Mouse (Mus musculus): ENCODE measurements around the gene Gtpbp1.

Gtpbp1 gene

GRCm38 (mm10) chr15:79694512-79694911 lies 3.9 kb downstream of the Gtpbp1 start:
- TF ChIP-seq GATA4 (IDR thresholded peaks at IDR 0.05; ENCODE audit: insufficient replicate concordance, low read length) = no peak

GRCm38 (mm10) chr15:79695516-79695915 lies 4.9 kb downstream of the Gtpbp1 start:
- no peak for TF ChIP-seq GATA4 (IDR thresholded peaks at IDR 0.05; ENCODE audit: insufficient replicate concordance, low read length)

- no peak for TF ChIP-seq GATA4 (IDR thresholded peaks at IDR 0.05; ENCODE audit: insufficient replicate concordance, low read length)
These were observed 5.9 kb downstream of the Gtpbp1 start for GRCm38 (mm10) chr15:79696508-79696907.

- TF ChIP-seq GATA4 (IDR thresholded peaks at IDR 0.05; ENCODE audit: insufficient replicate concordance, low read length) = no peak
These were observed 6.4 kb downstream of the Gtpbp1 start for GRCm38 (mm10) chr15:79697011-79697410.

GRCm38 (mm10) chr15:79697558-79698187 lies 7.0 kb downstream of the Gtpbp1 start:
- TF ChIP-seq GATA4 (IDR thresholded peaks at IDR 0.05; ENCODE audit: insufficient replicate concordance, low read length) = no peak

- TF ChIP-seq GATA4 (IDR thresholded peaks at IDR 0.05; ENCODE audit: insufficient replicate concordance, low read length) = no peak
These were observed 16.1 kb downstream of the Gtpbp1 start for GRCm38 (mm10) chr15:79706603-79707214.

- no peak for TF ChIP-seq GATA4 (IDR thresholded peaks at IDR 0.05; ENCODE audit: insufficient replicate concordance, low read length)
These were observed 17.7 kb downstream of the Gtpbp1 start for GRCm38 (mm10) chr15:79708229-79708822.

- TF ChIP-seq GATA4 (IDR thresholded peaks at IDR 0.05; ENCODE audit: insufficient replicate concordance, low read length) = no peak
These were observed 25.0 kb downstream of the Gtpbp1 start for GRCm38 (mm10) chr15:79715646-79716045.

GRCm38 (mm10) chr15:79716710-79717109 lies 26.1 kb downstream of the Gtpbp1 start:
- TF ChIP-seq GATA4 (IDR thresholded peaks at IDR 0.05; ENCODE audit: insufficient replicate concordance, low read length) = no peak

- no peak for TF ChIP-seq GATA4 (IDR thresholded peaks at IDR 0.05; ENCODE audit: insufficient replicate concordance, low read length)
These were observed 29.6 kb downstream of the Gtpbp1 start for GRCm38 (mm10) chr15:79720267-79720666.

GRCm38 (mm10) chr15:79720796-79721195 lies 30.2 kb downstream of the Gtpbp1 start:
- no peak for TF ChIP-seq GATA4 (IDR thresholded peaks at IDR 0.05; ENCODE audit: insufficient replicate concordance, low read length)

- no peak for TF ChIP-seq GATA4 (IDR thresholded peaks at IDR 0.05; ENCODE audit: insufficient replicate concordance, low read length)
These were observed 32.8 kb downstream of the Gtpbp1 start for GRCm38 (mm10) chr15:79723439-79723838.

- no peak for TF ChIP-seq GATA4 (IDR thresholded peaks at IDR 0.05; ENCODE audit: insufficient replicate concordance, low read length)
These were observed 34.6 kb downstream of the Gtpbp1 start for GRCm38 (mm10) chr15:79725190-79725789.

- TF ChIP-seq GATA4 (IDR thresholded peaks at IDR 0.05; ENCODE audit: insufficient replicate concordance, low read length) = no peak
These were observed 37.2 kb downstream of the Gtpbp1 start for GRCm38 (mm10) chr15:79727840-79728239.

- no peak for TF ChIP-seq GATA4 (IDR thresholded peaks at IDR 0.05; ENCODE audit: insufficient replicate concordance, low read length)
These were observed 37.7 kb downstream of the Gtpbp1 start for GRCm38 (mm10) chr15:79728311-79728710.
